Comparison of ENCODE assay signal across 31 mouse cellular contexts in the genomic region with DNA sequence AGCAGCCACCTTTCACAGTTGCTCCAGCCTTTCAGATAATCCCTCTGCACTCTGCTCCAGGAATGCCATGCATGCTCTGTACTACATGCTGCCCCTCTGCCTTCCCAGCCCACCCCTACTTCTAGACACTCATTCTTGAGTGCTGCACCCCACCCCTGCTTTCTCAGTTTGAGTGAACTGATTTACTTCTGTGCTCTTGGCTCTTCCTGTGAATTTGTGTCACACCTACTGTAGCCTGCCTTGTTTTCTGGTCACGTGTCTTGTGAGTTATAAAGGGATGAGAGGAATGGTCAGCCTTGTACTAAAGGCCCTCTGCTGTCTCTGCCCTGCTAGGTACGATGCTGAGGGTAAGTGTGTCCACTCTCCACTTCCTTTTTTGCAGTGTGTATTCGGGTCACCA. TPM values are rescaled to one million over a fixed set of nuclear protein-coding genes. Genes with fewer than 3 reads are reported as not detected.
DNase-seq lines count a peak whose midpoint lies in the region; ATAC-seq and TF ChIP-seq lines count a peak whose summit lies in the region.
"Had no signal": no experiment of that assay in that cellular context is flagged by ENCODE, and none has a peak within 500 bp of the region (broad histone marks: within the 10 kb centered on the region; RNA-seq: fewer than 3 reads in every experiment).

No protein-coding gene starts in this region.

- no peaks in the 10 kb centered on the region for H3K79me2 ChIP-seq in heart, adult 2 months (replicated peaks; ENCODE audit: control insufficient read depth, insufficient read depth, low read length)

- no peaks in the 10 kb centered on the region for H3K9me3 ChIP-seq in heart, embryonic 14.5 days (ENCODE audit: control insufficient read depth, low read length)
- H3K9me3 ChIP-seq: embryonic facial prominence, embryonic 10.5 days; embryonic facial prominence, embryonic 15.5 days; forebrain, embryonic 12.5 days; hindbrain, embryonic 10.5 days; hindbrain, embryonic 15.5 days; liver, embryonic 12.5 days; midbrain, embryonic 12.5 days; neural tube, embryonic 12.5 days had no signal

- intact Hi-C loops in heart, adult 2 months (cut with DNase I) = no loop called here
- intact Hi-C loops in left cerebral cortex, adult 2 months (cut with DNase I) = no loop called here
- intact Hi-C loops in left cerebral cortex, postnatal 36 days (cut with DNase I) = no loop called here

- peaks cover 6% of the 10 kb centered on the region; the same call in 1 of the 2 replicates for H3K36me3 ChIP-seq in heart, adult 2 months (ENCODE audit: control insufficient read depth, insufficient read depth, low read length)
- H3K36me3 ChIP-seq in heart, embryonic 14.5 days (ENCODE audit: control insufficient read depth, insufficient read depth, low read length) = peaks cover 54% of the 10 kb centered on the region

- no peak for TF ChIP-seq POLR2A in heart, adult 2 months (IDR thresholded peaks at IDR 0.05; ENCODE audit: insufficient read depth, low read depth, low read length)

- TF ChIP-seq EP300 in heart, adult 2 months (IDR thresholded peaks at IDR 0.05; ENCODE audit: insufficient read depth, low read depth, low read length) = no peak

- H3K4me1 ChIP-seq in heart, adult 2 months (ENCODE audit: control insufficient read depth, insufficient read depth, low read length) = peaks cover 10% of the 10 kb centered on the region
- H3K4me1 ChIP-seq in heart, embryonic 14.5 days (ENCODE audit: control insufficient read depth in 2 of 2, insufficient read depth in 2 of 2, low read length in 2 of 2) = peaks cover 32 to 48% of the 10 kb centered on the region in 2 experiments
- H3K4me1 ChIP-seq: embryonic facial prominence, embryonic 10.5 days; forebrain, embryonic 12.5 days; hindbrain, embryonic 10.5 days; hindbrain, embryonic 15.5 days; liver, embryonic 12.5 days; midbrain, embryonic 12.5 days; neural tube, embryonic 12.5 days had no signal

- H3K27ac ChIP-seq in heart, adult 2 months = peak overlapping the region; percentile 40
- H3K27ac ChIP-seq in heart, embryonic 14.5 days (replicated peaks in 1 of 2; ENCODE audit: control insufficient read depth in 1 of 2, insufficient read depth in 1 of 2, low read depth in 2 of 2, low read length in 2 of 2) = peak overlapping the region; percentile 88 to 91
- peak overlapping the region; percentile 86 for H3K27ac ChIP-seq in left cerebral cortex, adult 2 months
- H3K27ac ChIP-seq: embryonic facial prominence, embryonic 10.5 days; embryonic facial prominence, embryonic 15.5 days; forebrain, embryonic 12.5 days; hindbrain, embryonic 10.5 days; hindbrain, embryonic 15.5 days; liver, embryonic 12.5 days; midbrain, embryonic 12.5 days; neural tube, embryonic 12.5 days had no signal

- ATAC-seq in heart, embryonic 14.5 days (ENCODE audit: insufficient number of reproducible peaks, insufficient read depth, low FRiP score, low read depth) = 0 out of 2 replicates have a peak, but pooled peaks have one; percentile 9
- ATAC-seq: CD4-positive, CD25-positive, alpha-beta regulatory T cell, adult 4 months; forebrain, postnatal 0 days; inflammation-experienced regulatory T-cells, adult 6 months; liver, embryonic 12.5 days; liver, postnatal 0 days had no signal

- no peak for TF ChIP-seq CTCF in heart, adult 2 months (IDR thresholded peaks at IDR 0.05)
- no peak for TF ChIP-seq CTCF in left cerebral cortex, adult 2 months (IDR thresholded peaks at IDR 0.05)

- WGBS in heart, adult 2 months = 51% methylated on average over 3 of the region's 3 CpGs
- 58% methylated on average over 3 of the region's 3 CpGs for WGBS in heart, embryonic 14.5 days

- H3K9ac ChIP-seq in heart, adult 2 months (ENCODE audit: low read depth, low read length) = no peak overlapping the region; the same call in 1 of the 2 replicates
- H3K9ac ChIP-seq in heart, embryonic 14.5 days (ENCODE audit: low read length) = peak overlapping the region; percentile 36; the same call in 1 of the 2 replicates
- H3K9ac ChIP-seq: embryonic facial prominence, embryonic 15.5 days; forebrain, embryonic 12.5 days; forebrain, postnatal 0 days; hindbrain, embryonic 15.5 days; liver, embryonic 12.5 days; liver, postnatal 0 days; midbrain, embryonic 12.5 days; neural tube, embryonic 12.5 days had no signal

- peak overlapping the region; percentile 48 for H3K4me2 ChIP-seq in heart, embryonic 14.5 days (ENCODE audit: low read length)
- H3K4me2 ChIP-seq: embryonic facial prominence, embryonic 15.5 days; forebrain, embryonic 12.5 days; hindbrain, embryonic 15.5 days; liver, embryonic 12.5 days; midbrain, embryonic 12.5 days; neural tube, embryonic 12.5 days had no signal

- H3K4me3 ChIP-seq in heart, adult 2 months = 0 out of 2 replicates have a peak overlapping the region, but pooled peaks have one; percentile 17
- H3K4me3 ChIP-seq in heart, embryonic 14.5 days (ENCODE audit: control insufficient read depth in 1 of 2, insufficient read depth in 1 of 2, low read depth in 1 of 2, low read length in 2 of 2) = no peak overlapping the region
- H3K4me3 ChIP-seq in left cerebral cortex, adult 2 months = no peak overlapping the region
- H3K4me3 ChIP-seq: embryonic facial prominence, embryonic 10.5 days; embryonic facial prominence, embryonic 15.5 days; forebrain, embryonic 12.5 days; hindbrain, embryonic 10.5 days; hindbrain, embryonic 15.5 days; liver, embryonic 12.5 days; midbrain, embryonic 12.5 days; myocyte; neural tube, embryonic 12.5 days had no signal

- no peaks in the 10 kb centered on the region for H3K27me3 ChIP-seq in heart, adult 2 months (ENCODE audit: control insufficient read depth, insufficient read depth, low read length)
- no peaks in the 10 kb centered on the region for H3K27me3 ChIP-seq in heart, embryonic 14.5 days (ENCODE audit: control insufficient read depth, insufficient read depth, low read length)
- H3K27me3 ChIP-seq: embryonic facial prominence, embryonic 15.5 days; forebrain, embryonic 12.5 days; hindbrain, embryonic 15.5 days; liver, embryonic 12.5 days; midbrain, embryonic 12.5 days; neural tube, embryonic 12.5 days had no signal

- no peak for DNase-seq in heart, adult 2 months
- no peak for DNase-seq in heart, adult 8-10 months (ENCODE audit: low spot score)
- no peak for DNase-seq in heart, adult 11 months
- DNase-seq in left cerebral cortex, adult 2 months (ENCODE audit: extremely low spot score in 1 of 2, low spot score in 2 of 2) = no peak
- DNase-seq in left cerebral cortex, postnatal 36 days (ENCODE audit: low spot score in 2 of 2) = no peak
- DNase-seq in spleen, adult 18-20 months = no peak
- DNase-seq: adrenal gland, postnatal 14 days; cerebellum, adult 11-12 months; cerebellum, postnatal 10 days; forebrain, postnatal 0 days; gastrocnemius, postnatal 36 days; kidney, adult 11 months; kidney, postnatal 14 days; left cerebral cortex, postnatal 4 days; liver, postnatal 0 days; lung, postnatal 36 days; right cerebral cortex, postnatal 4 days; thymus, adult 2 months; thymus, postnatal 36 days had no signal

RNA-seq across cellular contexts. Expression of gene Atf1, which starts 25.8 kb away (rescaled TPM):
- total RNA-seq in heart, adult 2 months (2021) = 10 to 100 TPM; 50.7 to 53.9 TPM
- polyA plus RNA-seq in heart, adult 2 months (2012; rRNA removed) = 54.2 and 59.7 TPM in 2 replicates
- 10 to 100 TPM; 51.7 to 67.5 (median 61.6) TPM for total RNA-seq in heart, adult 8-10 months (2022)
- 36.8 and 37.1 TPM in 2 replicates for polyA plus RNA-seq in heart, embryonic 14.5 days (2014; fragmentation: Nextera tagmentation; extraction: Ambion mirVana)
- total RNA-seq in left cerebral cortex, adult 2 months (2021) = 10 to 100 TPM; 19.9 to 27.8 TPM
- 10 to 100 TPM; 14.0 to 20.8 TPM for total RNA-seq in left cerebral cortex, postnatal 36 days (2021)
